Mouse (Mus musculus): Measurements from ENCODE around the gene Prr7. TPM values are rescaled to one million over a fixed set of nuclear protein-coding genes. Genes with fewer than 3 reads are reported as not detected.

Prr7 gene
- total and polyA plus RNA-seq, 3 experiments = 2.7 to 8.7 TPM; not detected in 1

- Histone ChIP-seq H3K4me3 (ENCODE audit: control insufficient read depth in 1 of 2, insufficient read depth in 1 of 2, low read depth in 2 of 2, low read length in 2 of 2) (no peak overlapping the region), H3K27ac (ENCODE audit: control insufficient read depth, low read depth, low read length) (no peak overlapping the region), H3K36me3 (ENCODE audit: control insufficient read depth in 1 of 2, insufficient read depth in 2 of 2, low read length in 2 of 2) (peaks cover 4 to 8% of the 10 kb centered on the region in 2 experiments), H3K4me1 (ENCODE audit: control insufficient read depth in 1 of 2, insufficient read depth in 2 of 2, low read length in 2 of 2) (peaks cover 4 to 15% of the 10 kb centered on the region in 2 experiments), H3K27me3 (ENCODE audit: control insufficient read depth in 1 of 2, insufficient read depth in 2 of 2, low read length in 2 of 2) (no peaks in the 10 kb centered on the region), H3K9me3 (replicated peaks; ENCODE audit: insufficient read depth, low read length) (no peaks in the 10 kb centered on the region), H3K9ac (ENCODE audit: control insufficient read depth, low read depth, low read length, poor library complexity, severe bottlenecking) (no peak overlapping the region), H3K79me2 (ENCODE audit: control insufficient read depth, insufficient read depth, low read length, poor library complexity) (peaks cover 15% of the 10 kb centered on the region)
- TF ChIP-seq MAX (IDR thresholded peaks at IDR 0.05; ENCODE audit: low read length) = no peak
- TF ChIP-seq CTCF (IDR thresholded peaks at IDR 0.05 in 2 of 3, conservative IDR thresholded peaks at IDR 0.05 in 1 of 3; ENCODE audit: control insufficient read depth in 1 of 3, insufficient read depth in 1 of 3, low read depth in 2 of 3, low read length in 3 of 3, poor library complexity in 1 of 3, severe bottlenecking in 1 of 3) = no peak
- no peak for TF ChIP-seq UBTF (IDR thresholded peaks at IDR 0.05; ENCODE audit: borderline replicate concordance, insufficient read depth, low read depth, low read length)
- no peak for TF ChIP-seq POLR2A (IDR thresholded peaks at IDR 0.05; ENCODE audit: control insufficient read depth in 1 of 2, insufficient read depth in 1 of 2, low read depth in 1 of 2, low read length in 2 of 2, poor library complexity in 1 of 2)
- no peak for TF ChIP-seq ZKSCAN1 (IDR thresholded peaks at IDR 0.05; ENCODE audit: low read depth, low read length)
- no peak for TF ChIP-seq ELF1 (IDR thresholded peaks at IDR 0.05; ENCODE audit: low read depth, low read length)
- TF ChIP-seq MXI1 (IDR thresholded peaks at IDR 0.05; ENCODE audit: low read depth, low read length) = no peak
- TF ChIP-seq SMC3 (IDR thresholded peaks at IDR 0.05; ENCODE audit: low read depth, low read length) = no peak
- no peak for TF ChIP-seq EP300 (IDR thresholded peaks at IDR 0.05; ENCODE audit: low read depth in 1 of 2, low read length in 2 of 2)
- no peak for TF ChIP-seq RCOR1 (IDR thresholded peaks at IDR 0.05; ENCODE audit: low read depth, low read length)
- TF ChIP-seq MEF2A (IDR thresholded peaks at IDR 0.05; ENCODE audit: extremely low read depth, insufficient replicate concordance, low read depth, low read length, poor library complexity, severe bottlenecking) = no peak
- TF ChIP-seq ZNF384 (IDR thresholded peaks at IDR 0.05; ENCODE audit: low read depth, low read length) = no peak
- no peak for TF ChIP-seq SIN3A (IDR thresholded peaks at IDR 0.05; ENCODE audit: low read length)
- no peak for TF ChIP-seq MYC (IDR thresholded peaks at IDR 0.05; ENCODE audit: low read depth, low read length)
- TF ChIP-seq GABPA (IDR thresholded peaks at IDR 0.05; ENCODE audit: low read depth, low read length) = no peak
- no peak for TF ChIP-seq E2F4 (IDR thresholded peaks at IDR 0.05; ENCODE audit: borderline replicate concordance, low read depth, low read length)
- DNase-seq (ENCODE audit: low read depth, low spot score) = no peak
Measured at GRCm38 (mm10) chr13:55451785-55452549, 12.1 kb upstream of the Prr7 start.

- no peak for TF ChIP-seq POLR2AphosphoS5 (IDR thresholded peaks at IDR 0.05; ENCODE audit: borderline replicate concordance, low read depth, low read length)
- no peak for TF ChIP-seq EP300 (IDR thresholded peaks at IDR 0.05; ENCODE audit: low read depth in 1 of 2, low read length in 2 of 2)
- TF ChIP-seq ZC3H11A (IDR thresholded peaks at IDR 0.05; ENCODE audit: low read depth, low read length) = no peak
- no peak for TF ChIP-seq MAZ (IDR thresholded peaks at IDR 0.05; ENCODE audit: low read depth, low read length)
- no peak for TF ChIP-seq MYB (IDR thresholded peaks at IDR 0.05; ENCODE audit: low read depth, low read length)
- Histone ChIP-seq H3K9me3 (replicated peaks; ENCODE audit: insufficient read depth, low read length) (no peaks in the 10 kb centered on the region), H3K27ac (ENCODE audit: control insufficient read depth, low read depth, low read length) (no peak overlapping the region), H3K4me1 (ENCODE audit: control insufficient read depth in 1 of 2, insufficient read depth in 2 of 2, low read length in 2 of 2) (no peaks in the 10 kb centered on the region), H3K79me2 (ENCODE audit: control insufficient read depth, insufficient read depth, low read length, poor library complexity) (no peaks in the 10 kb centered on the region), H3K36me3 (ENCODE audit: control insufficient read depth in 1 of 2, insufficient read depth in 2 of 2, low read length in 2 of 2) (peaks cover 0 to 2% of the 10 kb centered on the region in 2 experiments; a peak in 2 of 4 replicates), H3K4me3 (ENCODE audit: control insufficient read depth in 1 of 2, insufficient read depth in 1 of 2, low read depth in 2 of 2, low read length in 2 of 2) (no peak overlapping the region), H3K9ac (ENCODE audit: control insufficient read depth, low read depth, low read length, poor library complexity, severe bottlenecking) (no peak overlapping the region), H3K27me3 (ENCODE audit: control insufficient read depth in 1 of 2, insufficient read depth in 2 of 2, low read length in 2 of 2) (no peaks in the 10 kb centered on the region)
- DNase-seq (ENCODE audit: low read depth, low spot score) = no peak
Measured at GRCm38 (mm10) chr13:55462965-55463364, 1.1 kb upstream of the Prr7 start.
